Mouse (Mus musculus) heart, postnatal 10 days (tissue): ENCODE data around the gene Ank2. TPM values are rescaled to one million over a fixed set of nuclear protein-coding genes. Genes with fewer than 3 reads are reported as not detected.

Source experiments
- DNase-seq, 2 experiments: peaks; one replicate each; pipeline ENCODE4 v3.0.0; 2021
- intact Hi-C: fragments of 180-260 bp; cut with DNase I; formaldehyde crosslinking; loops from one replicate; pipeline ENCODE4 v1.15.1; 2025
- total RNA-seq, 2 experiments: library from RNA; stranded (reverse); gene quantifications; 2 replicates each; pipeline ENCODE4 v1.2.3; 2021

Gene Ank2
- total RNA-seq, 2 experiments from 2014 or later = 289 to 290 TPM

DNA sequence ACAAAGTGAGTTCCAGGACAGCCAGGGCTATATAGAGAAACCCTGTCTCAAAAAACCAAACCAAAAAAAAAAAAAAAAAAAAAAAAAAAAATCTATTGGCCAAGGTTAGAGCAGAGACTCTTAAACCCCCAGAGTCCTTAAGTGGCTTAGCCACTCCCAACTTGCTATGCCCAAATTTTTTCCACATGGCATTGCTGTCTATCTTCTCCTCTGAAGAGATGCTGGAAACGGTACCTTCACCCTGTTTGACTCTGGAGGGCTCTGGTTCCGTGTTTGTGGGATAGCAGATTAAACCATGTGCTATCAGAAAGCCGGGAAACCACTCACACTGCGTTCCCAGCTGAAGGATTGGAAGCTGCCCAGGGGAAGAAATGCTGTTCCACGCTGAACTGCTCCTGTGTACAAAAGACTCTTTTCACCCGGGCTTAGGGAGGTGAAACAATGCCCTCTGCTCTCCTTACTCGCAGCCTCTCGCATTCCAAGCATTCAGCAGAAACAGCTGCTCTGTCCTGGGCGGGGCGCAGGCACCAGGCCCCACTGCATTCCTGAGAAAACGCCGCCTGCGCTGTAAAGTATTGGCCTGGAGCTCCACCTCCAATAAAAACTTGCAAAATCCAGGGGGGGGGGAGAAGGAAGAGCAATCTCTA is 241.7 kb downstream of the Ank2 start:
- intact Hi-C loops = no loop called here
- peak; percentile 70 to 75 for DNase-seq

DNA sequence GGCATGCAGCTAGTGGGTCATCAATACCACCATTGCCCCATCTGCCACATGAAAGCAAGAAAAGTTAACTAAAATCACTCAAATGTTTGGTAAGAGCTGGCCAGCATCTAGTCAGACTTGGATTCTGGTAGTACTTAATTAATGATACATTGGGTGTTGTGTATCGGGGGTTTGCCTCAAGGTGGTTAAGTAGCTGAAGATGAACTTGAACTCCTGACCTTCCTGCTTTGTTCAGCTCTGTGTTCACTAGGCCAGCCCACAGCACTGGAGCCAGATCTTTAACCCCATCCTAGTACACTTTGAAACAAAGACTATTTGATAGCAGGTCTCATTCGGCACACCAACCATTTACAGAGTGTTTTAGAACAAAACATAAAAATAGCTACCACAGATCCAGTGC is 242.5 kb downstream of the Ank2 start:
- intact Hi-C loops = no loop called here
- DNase-seq = no peak

DNA sequence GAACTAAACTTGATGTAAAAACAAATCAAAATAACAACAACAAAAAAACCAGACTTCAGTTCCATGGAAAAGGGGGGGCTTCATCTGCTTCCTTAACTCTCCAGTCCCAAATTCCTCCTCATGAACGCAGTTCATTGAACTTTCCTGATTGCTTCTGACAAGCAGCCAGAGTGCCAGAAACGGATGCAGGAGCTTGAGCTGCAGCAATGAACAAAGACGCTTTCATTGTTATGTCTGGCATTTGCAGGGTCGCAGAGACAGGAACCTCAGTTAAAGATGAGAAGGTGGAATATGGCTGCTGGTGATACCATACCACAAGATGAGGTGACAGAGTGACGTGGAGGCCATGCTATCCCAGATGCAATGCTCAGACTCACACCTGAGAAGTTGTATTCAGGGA is 248.2 kb downstream of the Ank2 start:
- DNase-seq = no peak
- intact Hi-C loops = no loop called here

DNA sequence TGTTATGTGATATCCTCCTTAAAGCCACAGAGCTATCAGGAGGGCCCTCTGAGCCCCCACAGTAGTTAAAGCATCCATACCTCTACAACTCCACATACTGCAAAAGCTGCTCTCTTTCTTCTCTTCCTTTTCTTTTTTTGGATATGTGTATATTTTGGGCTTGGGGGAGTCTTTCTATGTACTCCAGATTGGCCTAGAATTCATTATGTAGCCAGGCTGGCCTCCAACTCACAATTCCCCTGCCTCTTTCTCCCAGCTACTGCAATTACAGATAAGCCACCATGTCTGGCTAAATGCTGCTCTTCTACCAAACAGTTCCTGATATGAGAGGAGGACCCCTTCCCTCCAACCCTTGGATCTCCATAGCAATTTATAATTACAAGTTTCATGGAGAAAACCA is 250.5 kb downstream of the Ank2 start:
- intact Hi-C loops = no loop called here
- no peak for DNase-seq

DNA sequence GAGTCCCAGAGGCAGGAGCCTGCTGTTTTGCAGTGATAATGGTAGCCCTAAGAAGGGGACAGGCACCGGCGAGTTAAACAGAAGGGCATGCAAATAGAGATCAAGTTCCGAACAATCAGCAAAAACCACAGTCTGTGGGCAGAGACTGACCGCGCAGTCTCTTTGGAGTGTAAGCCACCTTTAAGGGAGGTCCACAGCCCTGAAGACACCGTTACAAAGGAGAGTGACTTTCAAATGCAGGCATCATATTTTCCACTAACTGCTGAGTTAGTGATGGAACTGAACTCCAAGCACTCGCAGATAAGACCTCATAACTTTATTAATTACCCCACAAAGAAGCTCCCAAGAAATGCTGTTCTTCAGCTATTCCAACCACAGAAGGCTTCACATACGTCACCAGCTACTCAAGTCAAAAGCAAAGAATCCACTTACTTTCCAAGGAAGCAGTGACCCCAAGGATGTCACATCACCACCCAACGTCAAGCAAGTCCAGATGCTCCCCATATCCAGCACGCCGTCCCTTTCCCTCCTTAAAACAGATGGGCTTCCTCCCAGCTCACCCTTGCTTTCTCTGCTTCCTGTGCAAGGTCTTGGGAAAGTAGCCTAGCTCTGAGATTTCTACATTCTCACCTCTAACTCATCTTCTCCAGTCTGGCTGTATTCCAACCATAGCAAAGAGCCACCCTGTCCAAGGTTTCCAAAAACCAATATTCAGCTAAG is 252.0 kb downstream of the Ank2 start:
- DNase-seq = peak in 1 of 2 experiments; percentile 14
- intact Hi-C loops = no loop called here

DNA sequence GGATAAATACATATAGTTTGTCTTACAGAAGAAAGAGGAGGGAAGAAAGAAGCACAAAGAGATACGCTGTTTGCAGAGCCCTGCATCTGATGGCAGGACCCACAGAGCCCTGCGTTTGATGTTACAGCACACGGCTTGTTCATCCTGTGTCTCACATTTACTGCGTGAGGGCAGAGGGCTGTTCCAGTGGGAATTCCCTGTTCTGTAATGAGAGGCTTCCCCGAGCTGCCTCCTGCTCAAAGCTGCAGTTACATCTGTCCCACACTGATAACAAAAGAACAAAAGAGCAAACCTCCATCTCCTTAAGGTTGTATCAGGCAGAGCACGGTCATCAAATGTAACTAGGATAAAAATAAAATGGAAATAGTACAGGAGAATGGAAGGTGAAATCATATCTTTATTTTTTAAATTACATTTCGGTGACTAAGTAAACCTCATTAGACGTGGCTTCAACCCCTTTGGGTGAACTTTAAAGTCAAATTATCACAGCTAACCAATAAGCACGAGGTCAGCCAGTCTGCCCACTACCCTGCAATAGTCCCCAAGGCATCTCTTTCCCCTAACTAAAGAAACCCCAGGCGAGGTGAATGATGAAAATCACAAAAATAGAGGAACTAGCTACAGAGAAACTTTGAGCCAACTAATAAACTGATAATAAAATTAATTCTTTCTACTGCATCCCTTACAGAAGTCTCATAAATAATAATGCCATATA is 255.1 kb downstream of the Ank2 start:
- intact Hi-C loops = no loop called here
- DNase-seq = no peak

DNA sequence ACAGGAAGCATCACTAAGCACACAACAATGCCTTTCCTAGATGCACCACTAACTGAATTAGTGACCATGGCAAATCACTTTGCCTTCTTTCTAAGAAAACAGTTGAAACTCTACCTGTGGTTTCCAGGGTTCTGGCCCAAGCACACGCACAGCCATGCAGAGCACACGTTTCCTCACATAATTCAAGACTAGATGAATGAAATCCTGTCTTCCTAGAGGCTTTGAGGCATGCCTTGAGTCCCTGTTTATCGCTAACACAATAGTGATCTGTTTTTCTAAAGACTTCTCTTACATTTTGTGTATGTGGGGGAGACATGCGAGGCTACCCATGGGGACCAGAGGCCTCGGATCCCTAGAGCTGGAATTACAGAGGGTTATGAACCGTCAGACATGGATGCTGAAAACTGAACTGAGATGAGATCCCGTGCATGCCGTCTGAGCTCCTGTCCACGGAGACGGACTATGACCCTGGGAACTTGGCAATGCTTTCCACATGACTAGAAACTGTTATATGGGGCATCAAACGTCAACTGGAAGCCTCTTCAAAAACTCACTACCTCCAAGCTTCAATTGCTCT is 256.8 kb downstream of the Ank2 start:
- intact Hi-C loops = no loop called here
- no peak for DNase-seq

DNA sequence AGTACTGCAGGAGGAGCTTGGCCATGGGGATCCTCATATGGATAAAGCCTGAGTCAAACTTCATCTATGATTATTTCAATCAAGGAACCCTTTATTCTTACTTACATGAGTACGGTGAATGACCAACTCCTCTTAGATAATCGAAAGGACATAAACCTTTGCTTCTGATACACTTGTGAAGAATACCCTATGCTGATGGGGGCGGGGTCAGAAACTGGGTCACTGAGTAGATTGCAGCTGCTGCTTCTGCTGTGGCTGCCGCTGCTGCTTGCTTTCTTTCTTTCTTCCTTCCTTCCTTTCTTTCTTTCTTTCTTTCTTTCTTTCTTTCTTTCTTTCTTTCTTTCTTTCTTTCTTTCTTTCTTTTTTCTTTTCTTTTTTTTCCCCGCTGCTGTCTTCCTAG is 263.9 kb downstream of the Ank2 start:
- intact Hi-C loops = no loop called here
- DNase-seq = no peak

DNA sequence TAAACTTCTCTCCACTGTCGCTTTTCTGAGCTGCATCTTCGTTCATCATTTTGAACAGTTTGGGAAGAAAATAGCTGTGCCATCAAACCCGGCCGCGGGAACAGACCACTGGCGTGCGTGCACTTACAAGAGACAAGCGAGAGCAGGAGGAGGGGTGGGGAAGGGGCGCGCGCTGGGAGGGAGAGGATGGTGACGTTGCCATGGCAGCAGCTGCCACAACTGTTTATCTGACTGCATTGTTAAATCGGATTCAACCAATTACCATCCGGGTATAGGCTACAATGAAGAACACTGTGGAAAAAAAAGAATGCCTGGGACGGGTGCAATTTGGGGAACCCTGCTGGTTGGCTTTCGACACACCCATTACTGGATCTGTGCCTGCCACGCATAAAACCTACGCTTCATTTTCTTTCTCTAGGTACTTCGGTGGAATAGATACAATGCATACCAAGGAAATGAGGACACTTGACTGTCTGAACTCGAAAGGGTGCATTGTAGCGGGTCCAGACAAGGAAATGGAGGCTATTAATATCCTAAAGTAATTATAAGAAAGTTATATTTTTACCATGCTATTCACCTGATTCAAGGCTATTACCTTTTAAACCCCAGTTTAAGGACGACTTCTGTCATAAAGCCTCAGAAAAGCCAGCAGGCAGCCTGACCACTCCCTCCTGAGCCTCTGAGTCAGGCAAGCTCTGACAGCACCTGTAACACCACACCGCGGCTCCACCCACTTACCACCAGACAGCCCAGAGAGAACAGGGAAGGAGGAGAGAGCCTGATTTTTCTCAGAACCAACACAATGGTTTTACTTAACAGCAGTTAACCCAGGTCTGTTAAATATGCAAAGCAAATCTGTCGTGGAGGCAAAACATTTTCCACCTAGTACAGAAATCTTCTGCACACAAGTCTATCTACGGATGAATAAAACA is 273.1 kb downstream of the Ank2 start:
- intact Hi-C loops = no loop called here
- DNase-seq = peak; percentile 15 to 21

DNA sequence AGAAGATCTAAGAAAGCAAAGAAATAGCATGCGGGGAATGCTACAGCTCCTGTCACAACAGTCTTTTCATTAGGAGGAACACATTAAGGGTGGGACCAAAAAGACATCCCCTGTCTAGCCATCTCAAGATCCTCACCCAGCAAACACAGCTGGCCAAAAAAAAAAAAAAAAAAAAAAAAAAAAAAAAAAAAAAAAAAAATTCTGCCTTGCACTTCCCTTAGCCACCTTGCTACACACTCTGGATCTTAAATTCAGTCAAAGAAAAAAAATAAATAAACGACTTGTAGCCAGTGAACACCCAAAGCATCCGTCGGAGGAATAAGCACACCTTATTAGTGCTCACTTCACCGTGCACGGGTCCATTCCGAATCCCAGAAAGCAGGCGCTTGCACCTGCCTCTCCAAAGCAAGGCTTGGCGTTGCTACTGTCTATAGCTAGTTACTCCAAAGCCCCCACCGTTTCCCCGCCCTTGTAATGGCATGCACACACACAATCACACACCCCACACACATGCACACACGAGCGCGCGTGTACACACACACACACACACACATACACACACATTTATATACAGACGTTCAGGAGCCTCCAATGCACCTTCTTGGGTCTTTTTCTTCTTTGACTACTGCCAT is 273.9 kb downstream of the Ank2 start:
- intact Hi-C loops = no loop called here
- no peak for DNase-seq

DNA sequence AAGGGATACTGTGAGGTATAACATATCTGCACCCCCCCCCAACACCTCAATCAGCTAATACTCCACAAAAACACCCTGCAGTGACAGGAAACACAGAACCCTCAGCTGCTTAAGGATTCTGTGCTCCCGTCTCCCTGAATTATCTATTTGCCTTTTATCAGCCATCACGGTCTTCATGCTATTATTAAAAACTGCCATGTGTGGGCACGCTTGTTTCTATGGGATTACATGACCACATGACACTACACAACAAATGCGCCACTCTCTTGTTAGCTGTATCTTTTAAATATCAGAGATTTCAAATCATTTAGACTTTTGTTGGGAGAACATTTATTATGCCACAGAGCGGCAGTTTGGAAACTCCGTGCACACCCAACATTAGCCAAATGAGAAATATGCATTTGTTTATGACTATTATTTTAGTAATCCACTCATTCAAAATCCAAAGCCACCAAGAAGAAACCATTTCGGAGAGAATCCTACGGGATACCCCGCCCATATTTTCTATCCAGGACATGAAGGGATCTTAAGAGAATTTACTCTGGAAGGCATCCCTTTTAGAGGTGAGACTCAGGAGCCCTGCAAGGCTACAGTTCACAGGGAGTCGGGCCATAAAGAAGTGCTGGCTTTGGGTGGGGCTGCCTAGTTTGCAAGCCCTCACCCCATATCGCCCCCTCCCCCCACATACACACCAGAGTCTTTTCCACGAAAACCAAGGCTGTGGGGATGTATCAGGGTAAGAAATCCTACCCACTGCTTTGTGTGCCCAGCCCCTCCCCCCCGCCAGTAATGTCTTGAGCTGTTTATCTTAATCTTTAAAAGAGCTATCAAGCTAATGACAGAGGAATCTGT is 274.6 kb downstream of the Ank2 start:
- DNase-seq = no peak

DNA sequence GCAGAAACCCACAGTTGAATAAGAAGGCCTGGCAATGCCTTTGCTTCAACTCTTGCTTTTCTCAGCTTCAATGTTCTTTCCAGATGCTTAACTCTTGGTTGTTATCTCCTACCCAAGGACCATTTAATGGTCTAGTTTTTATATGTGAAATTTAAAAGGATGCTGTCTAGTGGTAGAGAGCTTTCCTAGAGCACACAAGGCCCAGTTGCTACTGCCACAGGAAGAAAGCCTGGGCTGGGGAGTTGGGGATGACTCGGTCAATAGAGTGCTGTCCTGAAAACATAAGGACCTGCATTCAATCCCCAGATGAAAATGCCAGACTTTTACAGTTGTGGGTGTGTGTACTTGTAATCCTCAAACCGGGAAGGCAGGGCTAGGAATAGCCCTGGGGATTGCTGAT is 277.1 kb downstream of the Ank2 start:
- no peak for DNase-seq
- intact Hi-C loops = no loop called here

More for the DNA sequence above, 274.6 kb downstream of the Ank2 start:
- intact Hi-C loops = no loop called here

DNA sequence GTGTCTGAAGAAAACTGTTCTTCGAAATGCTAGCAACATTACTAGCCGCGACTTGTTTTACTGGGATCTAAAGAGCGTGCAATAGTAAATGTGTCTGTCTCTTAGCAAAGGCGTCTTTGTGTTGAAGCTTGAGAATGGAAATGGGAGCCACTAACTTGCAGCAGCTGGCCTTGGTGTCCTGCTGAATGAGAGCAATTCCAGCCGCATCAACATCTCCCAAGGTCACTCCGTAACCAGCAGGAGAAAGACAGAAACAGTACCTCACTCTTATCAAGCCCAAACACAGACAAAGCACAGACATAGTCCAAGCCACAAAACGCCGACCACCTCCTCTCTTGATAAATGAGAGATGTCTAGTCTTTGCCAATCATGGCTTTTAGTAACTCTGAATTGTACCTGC is 278.3 kb downstream of the Ank2 start:
- DNase-seq = no peak
- intact Hi-C loops = no loop called here

DNA sequence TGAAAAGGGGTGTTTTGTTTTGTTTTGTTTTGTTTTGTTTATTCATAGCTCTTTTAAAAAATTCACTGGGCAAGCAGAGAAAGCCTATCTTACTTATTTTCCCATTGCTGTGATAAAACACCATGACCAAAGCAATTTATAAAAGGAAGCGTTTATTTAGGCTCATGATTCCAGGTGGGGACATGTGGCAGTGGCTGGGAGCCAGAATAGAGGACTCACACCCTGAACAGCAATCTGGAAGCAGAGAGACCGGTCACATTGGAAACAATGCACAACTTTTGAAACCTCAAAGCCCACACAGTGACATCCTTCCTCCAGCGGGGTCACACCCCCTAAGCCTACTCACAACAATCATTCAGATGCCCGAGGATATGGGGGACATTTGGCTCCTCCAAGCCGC is 285.6 kb downstream of the Ank2 start:
- intact Hi-C loops = no loop called here
- DNase-seq = no peak

DNA sequence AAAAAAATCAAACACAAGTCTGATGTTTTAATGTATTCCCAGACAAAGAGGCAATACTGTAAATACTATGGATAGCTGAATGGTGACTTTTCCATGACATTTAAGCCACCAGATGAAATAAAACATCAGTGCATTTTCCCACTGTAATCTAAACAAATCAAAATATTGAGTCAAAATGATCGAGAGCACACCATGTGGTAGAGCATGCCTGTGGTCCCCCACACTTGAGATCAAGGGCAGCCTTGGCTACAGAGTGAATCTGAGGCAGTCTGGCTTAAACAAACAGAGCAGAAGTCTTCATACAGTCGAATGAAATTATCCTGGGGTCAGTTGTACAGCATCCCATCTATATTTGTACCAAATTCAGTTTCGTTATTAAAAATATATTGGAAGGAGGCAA is 288.0 kb downstream of the Ank2 start:
- DNase-seq = no peak
- intact Hi-C loops = no loop called here

DNA sequence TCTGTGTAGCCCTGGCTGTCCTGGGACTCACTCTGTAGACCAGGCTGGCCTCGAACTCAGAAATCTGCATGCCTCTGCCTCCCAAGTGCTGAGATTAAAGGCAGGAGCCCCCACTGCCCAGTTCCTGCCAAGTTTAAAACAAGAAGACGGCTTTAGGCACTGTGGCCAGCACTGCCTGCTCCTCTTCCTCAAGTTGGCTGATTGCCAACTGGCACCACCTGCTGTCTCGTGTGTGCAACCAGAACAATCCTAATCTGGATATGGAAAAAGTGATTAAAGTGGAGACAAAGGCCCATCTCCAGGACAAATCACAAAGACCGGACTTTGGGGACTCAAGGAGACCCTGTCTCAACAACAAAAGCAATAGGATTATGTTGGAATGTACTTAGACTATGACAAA is 288.6 kb downstream of the Ank2 start:
- DNase-seq = no peak
- intact Hi-C loops = no loop called here

DNA sequence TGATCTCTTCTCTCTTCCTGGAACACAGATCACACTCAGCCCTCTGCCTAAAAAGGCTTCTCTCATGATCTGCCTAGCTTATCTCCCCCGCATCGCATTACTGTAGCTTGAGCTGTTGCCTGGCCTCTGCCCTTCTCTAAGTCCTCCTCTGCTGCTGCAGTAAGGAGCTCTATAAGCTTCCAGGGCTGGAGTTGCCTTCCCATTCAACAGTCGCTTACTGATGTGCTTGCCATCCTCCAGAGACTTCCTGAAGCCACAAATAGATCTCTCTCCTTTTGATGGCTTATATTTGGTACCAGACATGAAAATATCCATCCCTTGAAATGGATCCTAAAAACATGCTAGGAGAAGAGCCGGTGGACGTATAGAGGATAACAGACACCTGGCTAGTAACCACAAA is 290.3 kb downstream of the Ank2 start:
- intact Hi-C loops = no loop called here

DNA sequence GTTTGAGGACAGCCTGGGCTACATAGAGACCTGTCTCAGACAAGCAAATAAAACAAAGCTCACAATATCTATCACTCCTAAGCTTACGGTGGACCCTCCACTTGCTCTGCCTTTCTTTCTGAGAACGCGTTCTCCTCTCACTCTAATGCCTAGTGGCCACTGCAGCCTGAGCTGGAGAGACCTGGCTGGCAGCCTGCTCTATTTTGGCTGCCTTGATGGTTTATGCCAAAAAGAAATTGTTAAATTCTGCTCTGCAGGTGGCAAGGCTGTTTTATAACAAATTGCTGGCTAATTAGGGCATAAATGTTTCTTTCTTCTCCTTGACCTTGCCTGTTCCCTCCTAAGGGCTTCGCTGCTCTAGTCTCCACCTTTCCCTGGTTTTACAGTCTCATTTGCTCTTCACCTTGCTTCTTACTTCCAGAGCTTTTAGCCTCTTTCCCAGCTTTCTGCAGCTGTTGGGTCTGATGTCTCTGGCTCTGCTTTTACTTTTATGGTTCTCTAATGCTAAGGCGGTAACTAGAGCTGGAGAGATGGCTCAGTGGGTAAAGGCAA is 293.2 kb downstream of the Ank2 start:
- DNase-seq = peak in 1 of 2 experiments; percentile 16
- intact Hi-C loops = no loop called here

More for the DNA sequence above, 290.3 kb downstream of the Ank2 start:
- no peak for DNase-seq
